Comparison of ENCODE assay signal across 19 mouse cellular contexts in the genomic region with DNA sequence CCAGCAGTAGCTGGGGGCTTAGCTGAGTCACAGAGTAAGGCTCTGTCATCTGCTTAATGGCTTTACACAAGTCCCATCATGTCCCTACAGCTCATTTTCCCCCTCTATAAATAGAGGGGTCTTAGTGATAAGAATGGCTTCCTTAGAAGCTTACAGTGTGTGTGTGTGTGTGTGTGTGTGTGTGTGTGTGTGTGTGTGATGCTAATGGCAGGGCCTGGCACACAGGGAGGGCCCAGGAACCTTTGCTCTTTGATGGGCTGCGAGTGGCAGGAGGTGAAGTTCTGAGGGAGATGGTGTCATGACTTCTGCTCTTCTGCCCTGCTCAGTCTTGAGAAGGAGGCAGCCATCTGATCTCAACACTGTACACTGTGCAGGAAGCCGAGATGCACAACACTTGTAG.
DNase-seq lines count a peak whose midpoint lies in the region; ATAC-seq and TF ChIP-seq lines count a peak whose summit lies in the region.
"Had no signal": no experiment of that assay in that cellular context is flagged by ENCODE, and none has a peak within 500 bp of the region (broad histone marks: within the 10 kb centered on the region; RNA-seq: fewer than 3 reads in every experiment).

No protein-coding gene starts in this region.

- H3K36me3 ChIP-seq in hindbrain, embryonic 12.5 days = no peaks in the 10 kb centered on the region
- peaks cover 7% of the 10 kb centered on the region; the same call in 1 of the 2 replicates for H3K36me3 ChIP-seq in hindbrain, embryonic 10.5 days
- no peaks in the 10 kb centered on the region for H3K36me3 ChIP-seq in lung, postnatal 0 days (ENCODE audit: insufficient read depth, low read length)
- H3K36me3 ChIP-seq: forebrain, embryonic 15.5 days had no signal

- DNase-seq in hindbrain, embryonic 10.5 days (ENCODE audit: low spot score) = no peak
- peak; percentile 27 for DNase-seq in CD4-positive helper T cell, adult 2 months (ENCODE audit: low read depth, low spot score)
- peak; percentile 45 to 56 for DNase-seq in thymus, postnatal 10 days (ENCODE audit: low spot score in 2 of 2)
- no peak for DNase-seq in cerebellum, postnatal 10 days
- DNase-seq in spleen, postnatal 36 days (ENCODE audit: low spot score in 2 of 2) = no peak
- no peak for DNase-seq in lung, postnatal 0 days (ENCODE audit: low spot score)
- DNase-seq: adrenal gland, postnatal 10 days; cerebellum, adult 11 months; cerebellum, adult 9-11 months; gastrocnemius, postnatal 14 days; kidney, postnatal 25 days had no signal

- no peak overlapping the region for H3K4me2 ChIP-seq in hindbrain, embryonic 12.5 days (replicated peaks)
- H3K4me2 ChIP-seq in lung, postnatal 0 days (replicated peaks; ENCODE audit: low read depth, low read length) = no peak overlapping the region
- H3K4me2 ChIP-seq: forebrain, embryonic 15.5 days had no signal

- no peaks in the 10 kb centered on the region for H3K9me3 ChIP-seq in hindbrain, embryonic 12.5 days (replicated peaks)
- H3K9me3 ChIP-seq in hindbrain, embryonic 10.5 days = no peaks in the 10 kb centered on the region
- no peaks in the 10 kb centered on the region for H3K9me3 ChIP-seq in lung, postnatal 0 days (ENCODE audit: low read length)
- H3K9me3 ChIP-seq: embryonic facial prominence, embryonic 10.5 days; forebrain, embryonic 15.5 days had no signal

- no peak for TF ChIP-seq POLR2A in bone marrow macrophage, adult 2 months (IDR thresholded peaks at IDR 0.05; ENCODE audit: borderline replicate concordance, low read depth, low read length)

- 83% methylated on average over 2 of the region's 2 CpGs for WGBS in hindbrain, embryonic 12.5 days
- WGBS in hindbrain, embryonic 10.5 days = 94% methylated on average over 2 of the region's 2 CpGs
- 77% methylated on average over 2 of the region's 2 CpGs for WGBS in lung, postnatal 0 days

- no peak overlapping the region for H3K9ac ChIP-seq in hindbrain, embryonic 12.5 days
- no peak overlapping the region for H3K9ac ChIP-seq in lung, postnatal 0 days (replicated peaks; ENCODE audit: low read depth)
- H3K9ac ChIP-seq: forebrain, embryonic 15.5 days; liver, embryonic 14.5 days had no signal

- no peaks in the 10 kb centered on the region for H3K27me3 ChIP-seq in hindbrain, embryonic 12.5 days
- no peaks in the 10 kb centered on the region for H3K27me3 ChIP-seq in hindbrain, embryonic 10.5 days (ENCODE audit: insufficient read depth, poor library complexity, severe bottlenecking)
- no peaks in the 10 kb centered on the region for H3K27me3 ChIP-seq in lung, postnatal 0 days (replicated peaks; ENCODE audit: insufficient read depth, low read length)
- H3K27me3 ChIP-seq: forebrain, embryonic 15.5 days had no signal

- 0 out of 2 replicates have a peak overlapping the region, but pooled peaks have one; percentile 8 for H3K27ac ChIP-seq in hindbrain, embryonic 12.5 days
- no peak overlapping the region for H3K27ac ChIP-seq in hindbrain, embryonic 10.5 days
- peak overlapping the region; percentile 58 for H3K27ac ChIP-seq in bone marrow macrophage, adult 2 months (ENCODE audit: insufficient read depth, low read depth, low read length)
- H3K27ac ChIP-seq in lung, postnatal 0 days (ENCODE audit: low read length) = no peak overlapping the region
- H3K27ac ChIP-seq: embryonic facial prominence, embryonic 10.5 days; hindbrain, postnatal 0 days; liver, embryonic 14.5 days; macrophage had no signal

- TF ChIP-seq EP300 in lung, postnatal 0 days (IDR thresholded peaks at IDR 0.05) = no peak

- no peak for TF ChIP-seq CTCF in bone marrow macrophage, adult 2 months (IDR thresholded peaks at IDR 0.05; ENCODE audit: low read depth, low read length)
- no peak for TF ChIP-seq CTCF in lung, postnatal 0 days (IDR thresholded peaks at IDR 0.05)

- H3K4me3 ChIP-seq in hindbrain, embryonic 12.5 days = no peak overlapping the region
- H3K4me3 ChIP-seq in hindbrain, embryonic 10.5 days = no peak overlapping the region
- no peak overlapping the region for H3K4me3 ChIP-seq in bone marrow macrophage, adult 2 months (ENCODE audit: insufficient read depth, low read length)
- H3K4me3 ChIP-seq in lung, postnatal 0 days (ENCODE audit: low read depth, low read length) = no peak overlapping the region
- H3K4me3 ChIP-seq: embryonic facial prominence, embryonic 10.5 days; forebrain, embryonic 15.5 days had no signal

- no peak for ATAC-seq in hindbrain, embryonic 12.5 days (ENCODE audit: low FRiP score)
- ATAC-seq in lung, postnatal 0 days = no peak
- ATAC-seq: forebrain, embryonic 15.5 days; hindbrain, postnatal 0 days; intestine, embryonic 16.5 days had no signal

- peaks cover 27% of the 10 kb centered on the region for H3K4me1 ChIP-seq in hindbrain, embryonic 12.5 days
- peaks cover 34% of the 10 kb centered on the region for H3K4me1 ChIP-seq in hindbrain, embryonic 10.5 days (replicated peaks)
- peaks cover 45% of the 10 kb centered on the region for H3K4me1 ChIP-seq in bone marrow macrophage, adult 2 months (ENCODE audit: control insufficient read depth, insufficient read depth, low read length)
- H3K4me1 ChIP-seq in lung, postnatal 0 days (ENCODE audit: insufficient read depth, low read depth, low read length) = no peaks in the 10 kb centered on the region; the same call in 1 of the 2 replicates

Comparison
In these comparisons a context has a peak if more than half of its experiments do, and no peak if none do; other contexts are left out.
1. H3K27ac ChIP-seq: peak in hindbrain, embryonic 12.5 days (single experiment) and bone marrow macrophage, adult 2 months (single experiment); none in hindbrain, embryonic 10.5 days (single experiment) and lung, postnatal 0 days (single experiment).
2. DNase-seq: peak in CD4-positive helper T cell, adult 2 months (single experiment) and thymus, postnatal 10 days (2 of 2); none in hindbrain, embryonic 10.5 days (single experiment), cerebellum, postnatal 10 days (0 of 2), spleen, postnatal 36 days (0 of 2) and lung, postnatal 0 days (single experiment).